Mouse (Mus musculus) kidney, adult 8-10 months (tissue): ENCODE measurements around the gene Vangl1.

Source experiments
- DNase-seq, 2 experiments: peaks; one replicate each; pipeline ENCODE4 v3.0.0; 2022

Gene Vangl1

GRCm38 (mm10) chr3:102141451-102141850 is 63.0 kb downstream of the Vangl1 start:
- no peak for DNase-seq

GRCm38 (mm10) chr3:102140606-102141005 is 63.9 kb downstream of the Vangl1 start:
- DNase-seq, result no peak

DNA sequence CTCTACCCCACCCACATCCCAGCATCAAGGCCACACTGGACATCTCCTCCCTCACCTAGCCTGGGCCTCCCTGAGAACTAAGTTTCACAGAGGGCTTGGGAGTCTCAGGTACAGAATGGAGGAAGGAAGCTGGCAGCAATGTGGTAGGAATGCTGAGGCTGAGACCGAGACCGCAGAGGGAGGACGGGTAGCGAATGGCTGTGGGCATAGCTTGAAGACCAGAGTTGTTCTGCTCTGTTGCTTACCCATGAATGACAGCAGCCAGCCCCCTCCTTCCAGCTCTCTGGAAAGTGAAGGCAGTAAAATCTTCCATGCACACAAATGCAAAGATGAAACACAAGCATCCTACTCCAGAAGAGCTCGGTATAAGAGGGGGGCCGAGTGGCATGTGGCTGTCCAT is 65.6 kb downstream of the Vangl1 start:
- no peak for DNase-seq

GRCm38 (mm10) chr3:102137158-102137557 is 67.3 kb downstream of the Vangl1 start:
- no peak for DNase-seq

GRCm38 (mm10) chr3:102135389-102136113 is 68.9 kb downstream of the Vangl1 start:
- DNase-seq, result no peak

DNA sequence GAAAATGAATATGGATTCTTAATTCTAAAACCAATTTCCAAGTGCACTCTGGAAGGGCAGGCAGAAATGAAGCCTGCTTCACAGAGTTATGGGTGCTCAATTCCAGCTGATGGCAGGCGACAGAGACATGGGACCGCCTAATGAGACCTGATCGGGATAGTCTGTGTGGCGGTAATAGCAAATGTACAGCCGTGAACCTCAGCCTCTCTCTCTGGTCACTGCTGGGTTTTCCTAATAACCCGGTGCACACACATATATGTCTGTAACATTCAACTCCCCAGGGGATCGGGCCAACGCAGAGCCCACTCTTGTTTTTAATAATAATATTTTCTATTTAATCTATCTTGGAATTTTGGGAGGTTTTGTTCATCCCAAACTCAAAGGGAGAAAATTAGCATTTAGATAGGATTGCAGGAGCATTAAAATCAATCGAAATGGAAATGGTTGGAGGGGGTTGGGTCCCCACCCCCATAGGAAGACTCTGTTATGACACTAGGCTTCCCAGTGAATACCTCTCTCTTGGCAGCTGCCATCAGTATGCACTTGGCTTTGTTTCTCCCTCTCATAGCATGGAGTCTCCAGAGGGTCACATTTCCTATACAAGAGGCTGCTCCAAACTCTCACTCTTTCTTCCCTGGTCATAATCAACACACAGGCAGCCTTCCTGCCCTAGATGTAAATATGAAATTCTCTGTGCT is 72.7 kb downstream of the Vangl1 start:
- no peak for DNase-seq

- DNase-seq, result peak in 1 of 2 experiments; percentile 17
Measured at GRCm38 (mm10) chr3:102130478-102130877, 74.0 kb downstream of the Vangl1 start.

DNA sequence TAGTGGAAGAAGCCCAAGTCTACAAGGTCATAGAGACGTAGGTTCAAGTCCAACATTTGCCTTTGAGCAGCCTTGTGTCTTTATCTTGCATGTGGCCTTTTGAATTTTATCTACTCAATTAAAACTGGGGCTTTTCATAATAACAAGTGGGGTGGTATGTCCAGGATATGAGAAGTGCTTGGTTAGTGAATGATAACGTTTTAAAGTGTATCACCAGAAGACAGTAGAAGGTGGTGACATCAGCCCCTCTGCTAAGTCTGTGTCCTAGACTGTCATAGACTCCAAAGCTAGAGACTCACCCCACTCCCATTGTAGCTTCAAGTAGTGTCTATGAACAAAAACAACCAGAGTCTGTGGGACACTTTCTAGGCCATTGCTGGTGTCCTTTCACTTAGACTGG is 76.3 kb downstream of the Vangl1 start:
- no peak for DNase-seq

- DNase-seq, result no peak
Measured at GRCm38 (mm10) chr3:102127114-102127513, 77.4 kb downstream of the Vangl1 start.

GRCm38 (mm10) chr3:102125546-102125945 is 78.9 kb downstream of the Vangl1 start:
- no peak for DNase-seq

- no peak for DNase-seq
Measured at GRCm38 (mm10) chr3:102123654-102124053, 80.8 kb downstream of the Vangl1 start.

- DNase-seq, result peak in 1 of 2 experiments; percentile 6
Measured at GRCm38 (mm10) chr3:102122046-102122445, 82.4 kb downstream of the Vangl1 start.

DNA sequence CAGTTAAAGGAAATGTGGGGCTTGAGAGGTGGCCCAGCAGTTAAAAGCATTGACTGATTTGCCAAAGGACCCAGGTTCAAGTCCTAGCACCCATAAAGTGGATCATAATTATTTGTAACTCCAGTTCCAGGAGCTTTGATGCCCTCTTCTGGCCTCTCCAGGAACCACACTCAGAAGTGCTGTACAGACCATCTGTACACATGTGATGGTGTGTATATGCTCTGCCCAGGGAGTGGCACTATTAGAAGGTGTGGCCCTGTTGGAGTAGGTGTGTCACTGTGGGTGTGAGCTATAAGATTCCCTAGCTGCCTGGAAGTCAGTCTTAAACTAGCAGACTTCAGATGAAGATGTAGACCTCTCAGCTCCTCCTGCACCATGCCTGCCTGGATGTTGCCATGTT is 83.5 kb downstream of the Vangl1 start:
- DNase-seq, result no peak

- DNase-seq, result no peak
Measured at GRCm38 (mm10) chr3:102111979-102112599, 92.4 kb downstream of the Vangl1 start.

GRCm38 (mm10) chr3:102108201-102108600 is 96.3 kb downstream of the Vangl1 start:
- DNase-seq, result peak; percentile 11 to 43

DNA sequence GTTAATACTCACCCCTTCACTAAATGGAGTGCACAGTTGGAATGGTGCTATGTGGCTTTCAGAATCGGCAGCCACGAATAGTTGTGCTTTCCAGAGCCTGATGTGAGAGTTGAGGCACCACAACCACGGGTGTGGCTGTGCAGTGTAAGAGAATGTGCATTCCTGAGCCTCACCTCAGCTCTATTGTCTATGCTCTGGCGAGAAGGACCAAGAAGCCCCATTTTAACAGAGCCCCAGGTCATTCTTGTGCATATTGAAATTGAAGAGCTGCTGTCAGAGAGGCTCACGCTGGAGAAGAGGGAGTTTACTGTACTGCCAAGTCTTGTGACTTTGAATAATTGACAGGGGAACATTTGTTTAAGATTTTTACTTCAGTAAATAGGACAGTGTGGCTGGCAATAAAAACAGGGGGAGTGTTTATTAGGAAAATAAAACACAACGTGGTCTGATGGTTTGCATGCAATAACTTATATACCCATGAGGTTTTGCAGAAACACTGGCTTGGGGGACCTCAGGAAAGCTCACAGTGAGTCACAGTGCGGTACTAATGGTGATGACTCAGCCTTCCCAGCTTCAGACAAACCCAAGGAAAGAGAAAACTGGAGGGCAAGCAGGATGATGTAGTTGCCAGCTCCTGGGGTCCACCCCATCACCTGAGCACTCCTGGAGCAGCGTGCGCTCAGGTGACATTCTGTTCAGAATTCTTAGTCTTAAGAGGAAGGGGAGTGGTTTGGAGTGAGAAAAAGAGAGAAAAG is 100.5 kb downstream of the Vangl1 start:
- DNase-seq, result no peak
